Mouse (Mus musculus) heart, embryonic 11.5 days (tissue): ENCODE measurements at regions not wholly inside any gene's neighbourhood (a gene's known extent, or its start where the extent isn't known, plus 50 kb on each side); places are given as distances from the start of the nearest gene placed in this dataset. TPM values are rescaled to one million over a fixed set of nuclear protein-coding genes. Genes with fewer than 3 reads are reported as not detected.
A peak's percentile ranks its signal among the peaks of the same experiment; 100 is the strongest.

Experiments
- ATAC-seq: fragments of 200-750 bp; cut with Nextera tagmentation; replicated peaks from 2 replicates; pipeline ENCODE4 v1.8.0; 2017; ENCODE audit warnings: moderate library complexity; ENCODE audit not compliant: insufficient number of reproducible peaks, low FRiP score, low TSS enrichment
- H3K27ac ChIP-seq: fragments of 300-500 bp; sonication (generic); 2 replicates; pipeline ENCODE4 v1.5.1; 2014; ENCODE audit warnings: mild to moderate bottlenecking, low read depth, low read length
- H3K27me3 ChIP-seq: fragments of 300-500 bp; sonication (generic); 2 replicates; pipeline ENCODE4 v1.6.1; 2014; ENCODE audit warnings: mild to moderate bottlenecking, low read length, mixed read lengths; ENCODE audit not compliant: control insufficient read depth, insufficient read depth
- H3K36me3 ChIP-seq: fragments of 300-500 bp; sonication (generic); 2 replicates; pipeline ENCODE4 v1.6.1; 2014; ENCODE audit warnings: mild to moderate bottlenecking, low read length, moderate library complexity, mixed read lengths; ENCODE audit not compliant: control insufficient read depth, insufficient read depth
- H3K4me1 ChIP-seq: fragments of 300-500 bp; sonication (generic); 2 replicates; pipeline ENCODE4 v1.6.1; 2014; ENCODE audit warnings: low read length; ENCODE audit not compliant: control insufficient read depth, insufficient read depth
- H3K4me2 ChIP-seq: fragments of 300-500 bp; sonication (generic); 2 replicates; pipeline ENCODE4 v1.6.1; 2014; ENCODE audit warnings: mild to moderate bottlenecking, moderate library complexity
- H3K4me3 ChIP-seq: fragments of 300-500 bp; sonication (generic); 2 replicates; pipeline ENCODE4 v1.5.1; 2014; ENCODE audit warnings: low read depth, low read length
- H3K9ac ChIP-seq: fragments of 300-500 bp; sonication (generic); 2 replicates; pipeline ENCODE4 v1.6.1; 2014; ENCODE audit warnings: mild to moderate bottlenecking, low read depth, low read length, moderate library complexity
- H3K9me3 ChIP-seq: fragments of 300-500 bp; sonication (generic); replicated peaks from 2 replicates; pipeline ENCODE4 v1.6.1; 2016; ENCODE audit warnings: low read length; ENCODE audit not compliant: control insufficient read depth
- WGBS: fragments of 180-500 bp; shearing (Covaris S2); extraction: QIAGEN DNeasy Blood & Tissue Kit; methylation state at CpG from one replicate; pipeline ENCODE4 v1.1.7; 2014; ENCODE audit not compliant: insufficient replicate concordance; 5-methylcytosine and 5-hydroxymethylcytosine counted together
- microRNA-seq: library from miRNA; unstranded; fragments of <30 nt; microRNA quantifications from one replicate; pipeline ENCODE4, GENCODE M21; 2016; ENCODE audit warnings: borderline number of aligned reads

DNA sequence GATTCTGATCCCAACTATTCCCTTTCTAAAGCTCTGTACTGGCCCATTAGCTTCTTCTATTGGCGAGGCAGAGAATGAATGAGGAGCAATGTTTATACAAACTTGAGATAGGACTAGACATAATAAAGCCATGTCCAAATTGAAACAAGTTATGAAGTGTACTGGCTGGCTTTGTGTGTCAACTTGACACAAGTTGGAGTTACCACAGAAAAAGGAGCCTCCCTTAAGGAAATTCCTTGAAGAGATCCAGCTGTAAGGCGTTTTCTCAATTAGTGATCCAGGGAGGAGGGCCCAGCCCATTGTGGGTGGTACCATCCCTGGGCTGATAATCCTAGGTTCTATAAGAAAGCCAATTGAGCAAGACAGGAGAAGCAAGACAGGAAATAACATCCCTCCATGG is 135.9 kb upstream of the Cr2 start:
- Histone ChIP-seq H3K9me3 (no peaks in the 10 kb centered on the region), H3K9ac (no peak overlapping the region), H3K4me2 (no peak overlapping the region), H3K4me3 (no peak overlapping the region), H3K27ac (no peak overlapping the region), H3K27me3 (no peaks in the 10 kb centered on the region), H3K36me3 (no peaks in the 10 kb centered on the region), H3K4me1 (no peaks in the 10 kb centered on the region)
- whole genome bisulfite sequencing: 51% methylated on average over 2 of the region's 2 CpGs
- ATAC-seq: no peak

GRCm38 (mm10) chr1:195285076-195285475 is 108.6 kb upstream of the Cr2 start:
- no peaks in the 10 kb centered on the region for H3K27me3 ChIP-seq
- WGBS: 76% methylated on average over 2 of the region's 2 CpGs
- no peaks in the 10 kb centered on the region for H3K9me3 ChIP-seq
- ATAC-seq: no peak
- no peak overlapping the region for H3K4me2 ChIP-seq
- H3K9ac ChIP-seq: no peak overlapping the region
- no peaks in the 10 kb centered on the region for H3K36me3 ChIP-seq
- H3K4me3 ChIP-seq: no peak overlapping the region
- H3K4me1 ChIP-seq: no peaks in the 10 kb centered on the region
- H3K27ac ChIP-seq: no peak overlapping the region

DNA sequence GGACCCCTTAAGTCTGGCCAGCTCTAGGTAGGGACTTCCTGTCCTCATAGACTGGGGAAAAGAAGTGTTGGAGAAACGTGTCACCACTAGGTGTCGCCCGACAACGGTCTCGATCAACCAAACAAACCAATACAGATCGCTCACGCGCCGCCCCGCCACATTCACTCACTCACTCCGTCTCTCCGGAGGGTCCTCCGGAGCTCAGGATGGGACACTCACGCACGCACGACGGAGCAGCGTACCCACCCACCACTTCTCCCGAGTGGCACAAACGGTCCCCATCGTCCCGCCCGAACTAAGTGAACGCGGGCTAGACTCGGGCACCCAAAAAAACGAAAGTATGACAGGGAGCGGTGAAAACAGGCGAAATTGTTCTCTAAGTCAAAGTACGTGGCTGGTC is 65.0 kb upstream of the Cr2 start:
- no peak for ATAC-seq
- Histone ChIP-seq H3K4me3 (no peak overlapping the region), H3K27me3 (no peaks in the 10 kb centered on the region), H3K9ac (no peak overlapping the region), H3K9me3 (no peaks in the 10 kb centered on the region), H3K4me1 (no peaks in the 10 kb centered on the region), H3K4me2 (no peak overlapping the region), H3K27ac (no peak overlapping the region), H3K36me3 (no peaks in the 10 kb centered on the region)
- WGBS: 3% methylated on average over 30 of the region's 30 CpGs

GRCm38 (mm10) chr1:195232658-195233057 is 56.1 kb upstream of the Cr2 start:
- Histone ChIP-seq H3K4me1 (no peaks in the 10 kb centered on the region), H3K9ac (no peak overlapping the region), H3K4me3 (no peak overlapping the region), H3K36me3 (no peaks in the 10 kb centered on the region), H3K4me2 (no peak overlapping the region), H3K9me3 (no peaks in the 10 kb centered on the region), H3K27ac (no peak overlapping the region), H3K27me3 (no peaks in the 10 kb centered on the region)
- 0 out of 2 replicates have a peak, but pooled peaks have one; percentile 52 for ATAC-seq

DNA sequence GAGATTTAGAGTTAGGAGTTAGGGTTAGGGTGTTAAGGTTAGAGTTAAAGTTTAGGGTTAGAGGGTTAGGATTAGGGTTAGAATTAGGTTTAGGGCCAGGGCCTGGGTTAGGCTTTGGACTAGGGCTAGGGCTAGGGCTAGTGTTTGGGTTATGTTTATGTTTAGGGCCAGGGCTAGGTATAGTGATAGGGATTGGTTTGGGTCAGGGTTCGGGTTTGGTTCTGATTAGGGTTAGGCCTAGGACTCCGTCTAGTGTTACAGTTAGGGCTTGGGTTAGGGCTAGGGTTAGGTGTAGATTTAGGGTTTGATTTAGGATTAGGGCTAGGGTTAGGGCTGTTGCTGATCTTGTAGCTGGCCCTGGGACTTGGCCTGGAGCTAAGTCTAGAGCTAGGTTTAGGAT is 50.5 kb upstream of the Cr2 start:
- Histone ChIP-seq H3K4me1 (no peaks in the 10 kb centered on the region), H3K27me3 (no peaks in the 10 kb centered on the region), H3K4me3 (no peak overlapping the region), H3K4me2 (no peak overlapping the region), H3K27ac (no peak overlapping the region), H3K9ac (no peak overlapping the region), H3K9me3 (no peaks in the 10 kb centered on the region), H3K36me3 (no peaks in the 10 kb centered on the region)
- no peak for ATAC-seq
- 79% methylated on average over 2 of the region's 2 CpGs for WGBS

Small RNAs in the stretch of these regions (microRNA-seq; reads per million reads assigned to microRNA genes)
- gene Gm24802: not detected
